Mouse (Mus musculus): ENCODE measurements at regions not wholly inside any gene's neighbourhood (a gene's known extent, or its start where the extent isn't known, plus 50 kb on each side); places are given as distances from the start of the nearest gene placed in this dataset.

DNA sequence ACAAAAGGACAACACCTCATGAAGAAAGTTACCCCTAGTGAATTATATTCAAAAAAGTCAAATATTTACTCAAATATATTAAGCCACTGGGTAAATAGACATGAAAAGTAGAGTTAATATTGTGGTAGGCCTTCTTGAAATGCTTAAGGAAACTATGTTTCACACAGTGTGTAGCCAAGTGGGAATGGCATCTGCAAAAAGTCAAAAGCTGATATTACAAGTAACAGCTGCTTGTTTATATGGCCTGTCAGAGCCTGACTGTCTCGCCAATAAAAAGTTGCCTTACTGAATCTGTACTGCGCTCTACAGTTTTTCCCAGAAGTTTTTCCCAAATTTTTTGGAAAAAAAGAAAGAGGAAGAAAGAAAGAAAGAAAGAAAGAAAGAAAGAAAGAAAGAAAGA lies 77.3 kb upstream of the 1700003H04Rik start:
- Histone ChIP-seq H3K4me3 (no peak overlapping the region), H3K27ac (no peak overlapping the region)
- DNase-seq (ENCODE audit: low spot score in 2 of 2) = no peak
- no peak for TF ChIP-seq CTCF (conservative IDR thresholded peaks at IDR 0.05)

- no peak overlapping the region for H3K4me3 ChIP-seq
- DNase-seq (ENCODE audit: low spot score in 2 of 2) = no peak
- H3K27ac ChIP-seq = no peak overlapping the region
- no peak for TF ChIP-seq CTCF (conservative IDR thresholded peaks at IDR 0.05)
Measured at GRCm38 (mm10) chr3:124633372-124633771, 52.5 kb upstream of the 1700003H04Rik start.

All from layer of hippocampus, adult 2 months (tissue).